Comparison of ENCODE assay signal across 24 mouse cellular contexts in genomic region chr12:16013354-16013753, GRCm38 (mm10).
"Had no signal": no experiment of that assay in that cellular context is flagged by ENCODE, and none has a peak within 500 bp of the region (broad histone marks: within the 10 kb centered on the region; RNA-seq: fewer than 3 reads in every experiment).

No protein-coding gene starts in this region.

- H3K27ac ChIP-seq: forebrain, embryonic 15.5 days; hindbrain, embryonic 13.5 days; hindbrain, embryonic 15.5 days; hindbrain, postnatal 0 days; intestine, embryonic 15.5 days; layer of hippocampus, adult 2 months; left cerebral cortex, adult 2 months; limb, embryonic 10.5 days; limb, embryonic 12.5 days had no signal

- H3K4me3 ChIP-seq: forebrain, embryonic 15.5 days; heart, embryonic 10.5 days; heart, embryonic 12.5 days; hindbrain, embryonic 13.5 days; hindbrain, embryonic 15.5 days; intestine, embryonic 15.5 days; layer of hippocampus, adult 2 months; left cerebral cortex, adult 2 months; limb, embryonic 10.5 days; limb, embryonic 12.5 days had no signal

- H3K9ac ChIP-seq: forebrain, embryonic 15.5 days; forebrain, postnatal 0 days; heart, embryonic 12.5 days; hindbrain, embryonic 13.5 days; hindbrain, embryonic 15.5 days; intestine, embryonic 15.5 days; limb, embryonic 12.5 days had no signal

- DNase-seq: forebrain, postnatal 0 days; gastrocnemius, postnatal 10 days; gastrocnemius, postnatal 25 days; heart, postnatal 14 days; heart, postnatal 36 days; kidney, adult 18-20 months; kidney, adult 8-10 months; kidney, postnatal 10 days; kidney, postnatal 25 days; kidney, postnatal 4 days; liver had no signal

- H3K4me2 ChIP-seq: forebrain, embryonic 15.5 days; heart, embryonic 12.5 days; hindbrain, embryonic 13.5 days; hindbrain, embryonic 15.5 days; intestine, embryonic 15.5 days; limb, embryonic 12.5 days had no signal

- ATAC-seq: forebrain, embryonic 15.5 days; forebrain, postnatal 0 days; hindbrain, postnatal 0 days; inflammation-experienced regulatory T-cells, adult 6 months; intestine, embryonic 15.5 days; intestine, postnatal 0 days had no signal

- H3K36me3 ChIP-seq: forebrain, embryonic 15.5 days; heart, embryonic 10.5 days; heart, embryonic 12.5 days; hindbrain, embryonic 13.5 days; hindbrain, embryonic 15.5 days; intestine, embryonic 15.5 days; limb, embryonic 10.5 days; limb, embryonic 12.5 days had no signal

- H3K27me3 ChIP-seq: forebrain, embryonic 15.5 days; heart, embryonic 12.5 days; hindbrain, embryonic 13.5 days; hindbrain, embryonic 15.5 days; intestine, embryonic 15.5 days; limb, embryonic 12.5 days had no signal

- H3K4me1 ChIP-seq: intestine, embryonic 15.5 days had no signal

- H3K9me3 ChIP-seq: forebrain, embryonic 15.5 days; heart, embryonic 10.5 days; heart, embryonic 12.5 days; hindbrain, embryonic 13.5 days; hindbrain, embryonic 15.5 days; intestine, embryonic 15.5 days; limb, embryonic 10.5 days; limb, embryonic 12.5 days had no signal
